Mouse (Mus musculus) heart, adult 11 months (tissue): ENCODE measurements around the gene Mrto4.
A peak's percentile ranks its signal among the peaks of the same experiment; 100 is the strongest.
"Not testable (repeated sequence)": the region's sequence is repeated elsewhere in the genome, so short reads cannot be mapped to it uniquely, and the experiment has no call there.

Experiments used
- DNase-seq: peaks from one replicate; pipeline ENCODE4 v3.0.0; 2022

Mrto4 gene

DNA sequence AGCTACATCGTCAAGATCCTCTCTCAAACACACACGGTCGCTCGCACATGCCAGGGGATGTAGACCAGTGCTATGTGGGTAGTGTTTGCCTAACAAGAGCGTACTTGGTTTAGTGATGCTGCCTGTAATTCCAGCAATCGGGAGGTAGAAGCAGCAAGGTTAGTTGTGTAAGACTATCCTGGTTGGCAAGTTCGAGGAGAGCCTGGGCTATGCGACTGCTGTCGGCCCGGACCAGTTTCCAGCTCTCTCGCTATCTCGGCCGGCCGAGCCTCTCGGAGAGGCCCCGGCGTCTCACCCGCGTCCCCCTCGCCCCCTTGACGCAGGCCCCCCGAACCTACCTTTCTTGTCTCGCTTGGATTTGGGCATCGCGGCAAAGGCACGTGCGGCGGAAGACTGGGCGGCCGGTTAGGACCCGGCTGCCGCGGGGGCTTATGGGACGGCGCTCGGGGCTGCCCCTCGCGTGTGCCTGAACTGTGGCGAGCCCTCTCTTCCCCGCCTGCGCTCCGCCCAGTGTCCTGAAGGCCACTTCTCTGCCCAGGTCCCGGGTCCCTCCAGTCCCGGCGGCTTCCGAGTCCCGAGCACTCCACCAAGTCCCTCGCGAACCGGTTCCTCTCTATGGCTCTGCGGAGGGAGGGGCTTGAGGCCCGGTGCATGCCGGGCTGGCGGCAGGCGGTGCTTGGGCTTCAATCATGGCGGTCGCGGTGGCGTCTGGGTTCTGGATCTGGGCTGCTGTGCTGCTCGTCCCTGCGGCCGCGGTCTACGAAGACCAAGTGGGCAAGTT lies at the start of gene Mrto4, which contains the start of the genes Emc1 and Ubr4:
TSS of gene Mrto4 (minus strand) at position 646 of the 781 bp plus-strand sequence.
TSS of gene Emc1 (plus strand) at position 657 of the 781 bp plus-strand sequence.
TSS of gene Ubr4 (plus strand) at position 679 of the 781 bp plus-strand sequence.
- DNase-seq, result peak; percentile 99

DNA sequence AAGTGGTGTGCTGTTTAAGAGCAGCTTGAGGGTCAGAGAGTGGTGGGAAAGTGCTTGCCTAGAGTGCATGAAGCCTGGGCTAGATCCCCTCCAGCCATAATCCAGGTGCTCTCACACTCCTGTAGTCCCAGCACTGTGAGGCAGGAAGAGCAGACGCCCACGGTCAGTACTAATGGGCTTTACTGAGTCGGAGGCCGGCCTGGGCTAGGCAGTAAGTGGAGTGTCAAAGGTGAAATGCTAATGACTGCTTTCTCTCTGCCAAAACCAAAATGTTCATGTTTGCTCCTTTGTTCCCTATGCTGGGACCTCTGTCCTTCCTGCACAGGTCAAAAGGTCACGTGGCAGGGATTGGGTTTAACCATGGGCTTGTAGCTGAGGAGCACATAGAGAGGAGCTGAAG lies 48.1 kb upstream of the Mrto4 start:
- no peak for DNase-seq

DNA sequence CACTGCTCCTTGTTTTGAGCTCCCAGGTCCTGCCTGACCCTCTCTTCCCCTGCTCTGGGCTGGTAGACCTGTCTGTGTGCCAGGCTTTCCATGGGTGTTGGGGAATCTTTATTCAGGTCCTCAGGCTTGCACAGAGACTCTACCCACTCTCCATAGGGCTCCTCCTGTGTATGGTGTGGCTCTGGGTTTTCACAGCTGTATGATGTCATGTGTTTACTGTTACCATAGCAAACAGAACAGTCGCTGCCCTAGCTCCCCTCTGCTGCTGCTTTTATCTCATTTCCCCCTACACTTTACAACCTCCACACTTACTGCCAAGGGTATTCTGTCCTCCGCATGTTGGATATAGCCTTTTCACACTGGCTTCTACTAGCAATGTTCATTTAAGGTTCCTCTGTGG lies 43.1 kb upstream of the Mrto4 start:
- no peak for DNase-seq

DNA sequence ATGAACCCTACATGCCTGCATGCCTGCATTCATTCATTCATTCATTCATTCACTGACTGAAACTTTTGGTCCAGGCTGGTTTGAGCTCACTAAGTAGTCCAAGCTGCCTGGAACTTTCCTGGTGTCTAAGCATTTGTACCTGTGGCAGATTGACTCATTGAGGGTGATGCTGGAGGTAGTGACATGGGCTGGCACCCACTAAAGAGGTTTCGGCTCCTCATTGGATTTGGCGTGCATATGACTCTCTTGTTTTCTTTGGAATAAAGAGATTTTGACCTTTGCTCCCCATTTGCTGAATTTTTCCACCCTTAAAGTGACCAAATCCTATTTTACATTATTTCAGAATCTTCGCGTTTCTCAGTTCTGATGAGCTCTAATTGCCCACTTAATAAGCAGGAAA lies 37.2 kb upstream of the Mrto4 start:
- no peak for DNase-seq

DNA sequence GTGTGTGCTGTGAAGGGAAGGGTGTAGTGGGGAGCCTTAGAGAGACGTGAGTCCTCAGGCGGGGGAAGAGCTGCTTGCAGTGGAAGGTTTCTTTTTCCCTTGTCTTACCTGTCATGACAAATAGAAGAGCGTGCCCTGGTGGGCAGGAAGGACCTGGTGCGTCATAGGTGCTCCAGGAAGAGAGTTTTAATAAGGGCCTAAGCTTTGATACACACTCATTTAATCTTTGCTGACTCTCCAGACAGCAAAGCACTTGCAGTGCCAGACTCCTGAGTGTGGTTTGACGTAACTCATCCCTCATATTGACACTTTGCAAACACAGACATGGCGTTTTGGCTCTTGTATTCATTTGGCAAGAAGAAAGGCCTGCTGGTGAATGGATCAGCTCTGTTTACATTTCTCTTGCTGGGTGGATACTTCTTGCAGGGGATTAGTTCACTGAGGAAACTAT lies 34.5 kb upstream of the Mrto4 start:
- DNase-seq, result peak; percentile 93

DNA sequence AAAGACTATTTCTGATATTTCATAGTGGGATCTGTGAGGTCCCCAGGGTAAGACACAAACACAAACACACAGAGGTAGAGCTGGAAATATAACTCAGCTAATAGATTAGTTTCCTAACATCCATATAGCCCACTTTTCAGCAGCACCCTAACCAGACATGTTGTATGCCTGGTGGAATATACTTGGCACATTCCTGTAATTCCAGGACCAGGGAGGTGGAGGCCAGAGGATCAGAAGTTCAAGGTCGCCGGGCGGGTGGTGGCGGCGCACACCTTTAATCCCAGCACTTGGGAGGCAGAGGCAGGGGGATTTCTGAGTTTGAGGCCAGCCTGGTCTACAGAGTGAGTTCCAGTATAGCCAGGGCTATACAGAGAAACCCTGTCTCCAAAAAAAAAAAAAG lies 33.5 kb upstream of the Mrto4 start:
- DNase-seq, result not testable (repeated sequence)

DNA sequence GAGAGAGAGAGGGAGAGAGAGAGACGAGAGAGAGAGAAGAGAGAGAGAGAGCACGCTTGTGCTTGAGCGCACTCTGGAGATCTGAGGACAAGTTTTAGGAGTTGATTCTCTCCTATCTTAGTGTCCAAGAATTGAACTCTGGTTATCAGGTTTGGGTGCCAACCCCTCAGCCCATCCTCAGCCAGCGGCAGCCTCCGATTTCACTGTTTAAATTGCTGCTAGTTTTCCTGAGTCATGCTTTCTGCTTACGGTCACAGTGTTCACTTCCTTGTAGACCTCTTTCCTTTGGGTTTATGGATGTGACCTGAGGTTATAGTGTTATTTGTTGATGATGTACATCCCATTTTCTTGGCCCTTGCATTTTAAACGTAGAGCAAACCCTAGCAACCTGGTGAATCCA lies 29.9 kb upstream of the Mrto4 start:
- DNase-seq, result no peak

DNA sequence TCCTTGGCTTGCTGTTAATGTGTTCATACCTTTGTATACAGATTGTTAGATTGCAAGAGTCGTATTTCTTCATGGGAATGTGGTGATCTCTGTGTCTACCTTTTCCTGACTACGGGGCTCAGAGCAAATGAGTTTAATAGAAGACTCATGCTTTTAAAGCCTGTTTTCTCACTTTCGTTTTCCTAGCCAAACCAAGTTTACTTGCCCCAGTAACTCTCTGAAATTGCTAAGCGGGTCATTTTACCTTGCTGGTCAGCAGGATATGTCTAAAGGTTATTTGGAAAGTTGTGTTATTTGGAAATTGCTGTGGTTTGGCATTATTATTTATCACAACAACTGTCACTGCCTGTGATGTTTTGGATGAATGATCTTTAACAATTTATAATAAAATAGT lies 29.1 kb upstream of the Mrto4 start:
- no peak for DNase-seq

DNA sequence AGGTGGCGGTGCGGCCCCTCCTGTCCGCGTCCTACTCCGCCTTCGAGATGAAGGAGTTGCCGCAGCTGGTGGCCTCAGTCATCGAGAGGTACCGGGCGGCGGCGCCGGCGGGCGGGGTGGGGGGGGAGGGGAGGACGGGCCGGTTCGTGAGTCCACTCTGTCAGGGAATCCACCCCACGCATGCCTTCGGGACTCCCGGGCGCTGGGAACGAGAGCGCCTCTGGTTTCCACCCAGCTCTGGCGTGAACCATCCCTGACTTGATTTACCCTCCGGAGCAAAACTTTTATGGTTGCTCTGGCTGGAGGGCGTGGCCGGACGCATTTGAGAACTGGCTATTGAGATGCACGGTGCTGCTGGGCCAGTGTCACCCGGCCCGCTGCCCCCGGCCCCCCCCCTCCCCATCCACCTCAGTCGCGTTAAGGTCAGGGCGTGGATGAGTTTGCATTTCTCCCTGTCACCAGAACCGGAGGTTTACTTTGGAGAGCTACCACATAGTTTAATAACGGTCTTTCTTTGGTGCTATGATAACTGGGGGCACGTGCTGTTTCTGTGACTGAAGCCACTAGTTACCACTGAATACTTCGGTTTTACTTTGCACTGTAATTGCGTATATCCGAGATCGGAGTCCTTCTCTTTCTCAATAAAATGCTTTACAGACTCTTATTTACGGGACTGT lies 28.5 kb upstream of the Mrto4 start:
- DNase-seq, result no peak

DNA sequence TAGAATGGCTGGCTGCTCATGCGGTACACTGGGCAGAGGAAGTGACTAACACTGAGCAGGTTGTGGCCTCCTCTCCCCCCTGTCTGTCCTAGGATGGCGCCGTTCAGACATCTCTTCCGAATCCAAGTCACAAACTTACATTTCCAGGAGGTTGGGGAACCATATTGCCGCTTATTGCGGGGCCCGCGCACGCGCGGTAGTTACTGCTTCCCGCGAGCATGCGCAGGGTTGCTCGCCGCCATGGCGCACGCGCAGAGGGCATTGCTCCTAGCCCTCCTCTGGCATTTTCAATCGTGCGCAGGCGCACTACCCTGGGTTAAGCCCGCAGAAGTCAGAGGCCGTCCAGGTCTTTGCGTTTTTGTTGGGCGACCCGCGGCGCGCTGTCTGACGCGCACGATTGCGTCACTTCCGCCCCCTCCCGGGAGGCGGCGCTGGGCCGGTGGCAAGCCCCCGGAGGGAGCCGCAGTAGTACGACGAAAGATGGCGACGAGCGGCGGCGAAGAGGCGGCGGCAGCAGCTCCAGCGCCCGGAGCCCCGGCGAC lies 27.9 kb upstream of the Mrto4 start:
- DNase-seq, result peak; percentile 100

DNA sequence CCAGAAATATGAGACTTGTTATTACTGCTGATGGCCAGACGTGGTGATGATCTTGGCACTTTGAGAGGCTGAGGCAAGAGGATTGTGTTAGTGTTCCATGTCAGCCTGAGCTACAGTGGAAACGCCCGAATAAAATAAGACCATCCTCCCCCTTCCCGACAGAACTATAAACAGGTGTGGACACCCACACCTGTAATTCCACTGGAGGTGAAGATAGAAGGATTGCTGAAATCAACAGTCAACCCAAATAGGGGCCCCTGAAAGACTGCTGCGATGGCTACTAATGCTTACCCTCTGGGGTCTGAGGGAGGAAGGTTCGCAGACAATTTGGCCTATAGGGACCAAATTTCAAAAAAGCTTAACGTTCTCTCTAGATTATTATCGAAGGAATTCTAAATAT lies 27.3 kb upstream of the Mrto4 start:
- no peak for DNase-seq

DNA sequence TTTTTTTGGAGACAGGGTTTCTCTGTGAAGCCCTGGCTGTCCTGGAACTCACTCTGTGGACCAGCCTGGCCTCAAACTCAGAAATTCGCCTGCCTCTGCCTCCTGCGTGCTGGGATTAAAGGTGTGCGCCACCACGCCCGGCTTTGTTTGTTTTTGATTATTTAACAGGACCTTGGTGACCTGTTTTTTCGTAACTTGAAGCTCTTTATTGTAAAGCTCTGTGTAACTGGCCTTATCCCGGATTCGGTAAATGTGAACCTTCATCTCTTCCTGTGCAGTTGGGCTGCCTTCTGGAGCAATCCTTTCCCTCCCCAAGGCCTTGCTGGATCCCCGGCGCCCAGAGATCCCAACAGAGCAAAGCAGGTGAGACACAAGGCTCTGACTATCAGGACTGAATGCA lies 21.2 kb upstream of the Mrto4 start:
- no peak for DNase-seq

DNA sequence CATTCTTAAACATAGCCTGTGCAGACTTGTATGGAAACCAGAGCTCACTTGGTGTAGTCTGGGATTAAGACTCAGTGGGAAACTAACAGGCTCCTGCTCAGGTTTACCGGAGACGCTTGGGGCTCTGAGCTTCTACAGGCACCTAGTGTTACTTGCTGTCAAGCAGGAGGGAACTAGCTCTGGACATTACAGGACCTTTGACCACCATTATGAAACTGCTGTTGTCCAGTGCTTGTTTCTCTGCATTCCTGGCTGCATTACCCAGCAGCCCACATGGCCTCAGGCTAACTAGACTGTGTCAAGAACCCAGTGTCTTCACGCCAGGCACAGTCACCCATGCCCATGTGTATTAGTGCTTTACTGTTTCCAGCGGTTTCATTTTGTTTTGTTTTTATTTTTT lies 20.8 kb upstream of the Mrto4 start:
- DNase-seq, result no peak

DNA sequence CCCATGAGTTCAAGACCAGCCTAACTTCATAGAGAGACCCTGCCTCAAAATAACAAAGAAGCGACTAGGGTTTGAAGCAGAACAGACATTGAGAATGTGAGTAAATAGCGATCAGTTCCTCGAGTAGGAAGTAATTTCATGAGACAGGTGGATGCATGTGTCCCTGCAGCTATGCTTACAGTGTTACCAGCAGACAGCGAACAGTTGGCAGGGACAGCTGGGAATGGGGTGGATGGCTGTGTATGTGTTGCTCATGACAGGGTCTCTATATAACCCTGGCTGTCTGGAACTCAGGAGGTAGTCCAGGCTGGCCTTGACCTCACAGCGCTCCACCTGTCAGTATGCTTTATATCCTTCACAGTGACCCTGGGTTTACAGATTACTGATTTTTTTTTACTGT lies 15.7 kb upstream of the Mrto4 start:
- DNase-seq, result peak; percentile 82

DNA sequence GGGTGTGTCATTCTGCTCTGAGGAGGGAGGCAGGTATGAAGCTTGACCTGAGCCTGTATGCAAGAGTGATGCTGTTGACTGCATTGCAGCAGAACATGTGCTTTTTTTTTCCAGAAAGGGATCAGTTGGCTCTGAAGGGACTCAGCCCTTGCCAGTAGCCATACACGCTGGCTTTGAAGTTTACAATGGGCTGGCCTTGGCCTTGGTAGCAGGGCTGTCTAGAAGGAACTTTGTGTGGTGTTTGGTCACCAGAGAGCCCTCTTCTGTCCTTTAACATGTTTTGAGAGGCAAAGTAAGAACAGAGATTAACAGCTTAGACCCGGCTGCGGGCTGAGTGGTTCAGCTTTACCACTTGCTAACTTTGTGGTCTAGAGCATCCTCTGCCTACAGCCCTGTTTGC lies 15.0 kb upstream of the Mrto4 start:
- DNase-seq, result no peak

DNA sequence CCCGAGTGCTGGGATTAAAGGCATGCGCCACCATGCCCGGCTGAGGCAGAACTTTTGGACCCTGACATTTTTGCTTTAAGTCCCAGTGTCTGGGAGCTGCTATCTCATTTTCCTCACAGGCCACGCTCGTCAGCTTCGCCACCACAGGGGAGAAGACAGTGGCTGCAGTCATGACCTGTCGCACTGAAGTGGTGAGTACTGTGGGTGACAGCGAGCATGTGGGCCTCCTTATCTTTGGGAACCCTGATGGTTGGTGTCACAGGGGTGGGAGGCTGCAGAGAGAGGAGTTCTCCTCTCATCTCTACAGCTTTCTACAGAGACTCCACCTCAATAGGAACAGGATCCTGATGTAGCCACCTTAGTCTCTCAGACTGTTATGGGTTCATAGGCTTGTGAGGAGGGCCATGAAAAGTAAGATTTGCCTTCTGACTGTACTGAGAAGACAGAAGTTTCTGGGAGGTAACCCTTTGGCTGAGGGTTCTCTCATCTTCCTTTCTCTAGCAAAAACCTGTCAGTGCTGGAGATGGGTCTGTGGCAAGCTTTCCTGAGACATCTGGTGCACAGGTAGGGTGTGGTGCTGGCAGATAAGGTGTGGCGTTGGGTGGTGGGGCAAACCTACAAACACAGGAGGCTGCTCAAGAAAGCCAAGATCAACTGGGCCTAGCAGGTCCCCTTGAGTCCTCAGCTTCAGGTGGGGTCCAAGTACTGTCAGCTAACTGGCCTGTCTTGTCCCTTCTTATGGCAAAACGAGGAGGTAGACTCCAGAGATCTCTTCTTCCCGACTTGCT lies 8.6 kb upstream of the Mrto4 start:
- DNase-seq, result peak; percentile 82

DNA sequence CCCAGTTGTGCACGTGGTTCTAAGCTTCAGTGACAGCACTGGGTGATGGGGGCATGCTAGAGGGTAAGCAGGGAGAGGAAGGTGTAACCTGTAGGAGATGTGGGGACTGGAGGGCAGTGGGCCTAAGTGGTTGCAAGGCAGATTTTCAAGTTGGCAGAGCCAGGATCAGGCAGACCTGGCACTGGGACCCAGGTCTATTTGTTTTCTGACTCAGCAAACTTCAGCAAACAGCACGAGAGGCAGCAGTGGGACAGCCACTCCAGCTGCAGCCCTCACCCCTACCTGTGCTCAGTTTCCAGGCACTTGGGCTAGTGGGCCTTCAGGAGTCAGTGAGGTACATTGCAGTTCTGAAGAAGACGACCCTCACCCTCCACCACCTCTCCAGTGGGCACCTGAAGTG lies 4.8 kb upstream of the Mrto4 start:
- no peak for DNase-seq

DNA sequence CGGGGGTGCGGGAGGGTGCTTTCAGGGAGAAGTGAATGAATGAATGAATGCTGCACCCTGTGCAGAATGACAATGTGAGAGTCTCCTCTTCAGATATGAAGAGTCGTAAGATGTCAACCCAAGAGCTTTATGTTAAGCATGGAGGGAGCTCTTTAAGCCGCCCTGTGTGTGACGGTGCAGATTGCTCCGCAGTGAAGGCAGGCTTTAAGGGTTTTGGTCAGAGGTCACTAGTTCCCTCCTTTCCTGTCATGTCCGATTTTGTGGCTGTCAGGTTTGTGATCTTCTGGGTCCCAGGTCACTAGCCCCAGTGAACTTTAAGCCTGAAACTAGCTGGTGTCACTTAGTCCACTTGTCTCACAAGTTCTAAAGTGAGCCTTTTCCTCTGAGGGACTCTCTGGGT lies 456 bp upstream of the Mrto4 start:
- no peak for DNase-seq

DNA sequence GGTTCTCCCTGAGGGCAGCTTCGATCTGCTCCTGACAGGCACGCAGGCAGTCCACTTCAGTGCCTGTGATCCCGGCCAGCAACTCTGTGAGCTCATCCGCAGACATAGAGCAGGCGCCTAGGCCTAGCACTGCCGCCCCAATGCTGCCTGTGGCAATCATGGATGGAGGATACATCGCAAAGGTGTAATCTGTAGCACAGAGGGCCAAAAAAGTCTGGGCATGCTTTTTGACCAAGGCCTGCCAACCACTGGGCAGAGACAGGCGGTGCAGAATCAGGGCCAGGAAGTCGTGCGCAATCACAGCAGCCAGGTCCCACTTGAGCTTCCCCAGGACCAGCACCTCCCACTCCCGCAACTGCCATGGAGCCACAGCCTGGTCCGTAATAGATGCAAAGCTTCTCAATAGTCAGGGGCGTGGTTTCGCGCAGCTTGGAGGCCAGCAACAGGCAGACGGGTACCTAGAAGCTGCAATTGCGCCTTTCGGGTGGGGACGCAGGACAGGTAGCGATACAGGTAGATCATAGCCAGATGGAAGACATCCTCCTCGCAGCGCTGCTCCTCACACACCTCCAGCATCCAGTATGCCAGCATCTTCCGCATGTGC lies 6.9 kb downstream of the Mrto4 start:
- peak; percentile 89 for DNase-seq

DNA sequence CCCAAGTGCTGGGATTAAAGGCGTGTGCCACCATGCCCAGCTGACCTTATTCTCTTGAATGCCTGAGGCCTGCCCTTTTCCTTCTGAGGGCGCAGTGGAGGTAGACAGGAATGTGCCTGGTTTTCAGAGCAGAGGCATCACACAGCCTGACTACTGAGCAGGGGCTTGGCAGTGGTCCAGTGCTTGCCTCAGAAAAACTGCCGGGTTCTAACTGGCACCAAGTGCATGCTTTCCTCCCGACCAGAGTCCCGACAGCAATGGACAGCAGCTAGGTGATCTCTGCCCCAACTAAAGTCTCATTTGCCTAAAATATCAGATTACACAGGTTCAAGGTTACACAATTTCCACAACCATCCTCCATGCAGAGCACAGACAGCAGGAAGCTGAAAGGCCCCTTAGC lies 8.7 kb downstream of the Mrto4 start:
- DNase-seq, result no peak

DNA sequence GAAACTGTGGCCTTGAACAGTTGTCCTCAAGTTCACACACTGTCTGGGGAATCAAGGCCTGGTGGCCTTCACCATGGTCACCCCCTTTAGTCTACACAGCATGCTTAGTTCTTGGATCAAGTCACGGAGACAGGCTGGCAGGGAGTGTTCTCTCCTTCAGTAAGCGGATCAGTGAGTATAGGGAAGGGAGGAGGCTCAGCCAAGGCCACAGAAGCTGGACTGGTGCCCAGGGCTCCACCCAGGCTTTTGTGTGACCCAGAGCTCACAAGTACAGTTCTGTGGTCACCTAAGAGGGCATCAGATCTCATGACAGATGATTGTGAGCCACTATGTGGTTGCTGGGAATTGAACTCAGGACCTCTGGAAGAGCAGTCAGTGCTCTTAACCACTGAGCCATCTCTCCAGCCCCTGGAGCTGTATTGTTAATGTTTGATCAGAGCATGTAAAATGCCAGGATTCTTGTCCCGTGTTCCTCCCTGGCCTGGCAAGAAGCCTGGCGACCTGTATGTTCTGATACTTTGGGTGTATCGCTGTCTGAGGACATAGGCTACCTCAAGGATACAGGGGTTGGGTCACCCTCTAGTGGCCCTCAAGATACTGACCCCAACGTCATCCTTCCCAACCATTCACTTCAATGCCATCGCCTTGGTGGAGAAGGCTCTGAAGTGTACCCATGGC lies 10.7 kb downstream of the Mrto4 start:
- peak; percentile 88 for DNase-seq

DNA sequence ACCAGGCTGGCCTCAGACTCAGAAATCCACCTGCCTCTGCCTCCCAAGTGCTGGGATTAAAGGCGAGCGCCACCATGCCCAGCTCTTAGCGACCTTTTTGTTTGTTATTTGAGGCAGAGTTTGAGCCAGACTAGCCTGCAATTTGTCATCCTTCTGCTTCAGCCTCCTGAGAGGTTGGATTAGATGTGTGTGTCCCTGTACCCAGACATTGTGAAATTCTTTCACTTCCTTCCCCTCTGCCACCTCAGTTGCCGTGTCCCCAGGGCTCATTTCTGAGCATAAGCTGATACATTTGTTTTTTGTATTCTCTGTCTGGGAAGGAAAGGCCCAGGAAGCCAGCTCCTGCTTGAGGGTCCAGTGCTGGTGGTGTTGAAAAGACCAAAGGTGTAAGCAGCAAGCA lies 11.5 kb downstream of the Mrto4 start:
- DNase-seq, result no peak
